Mouse (Mus musculus) B cell, adult 2 months (primary cell): ENCODE data around the gene Pmepa1.

Experiments
- DNase-seq, 2 experiments: peaks; one replicate each; pipeline ENCODE4 v3.0.0; 2022

The Pmepa1 gene

DNA sequence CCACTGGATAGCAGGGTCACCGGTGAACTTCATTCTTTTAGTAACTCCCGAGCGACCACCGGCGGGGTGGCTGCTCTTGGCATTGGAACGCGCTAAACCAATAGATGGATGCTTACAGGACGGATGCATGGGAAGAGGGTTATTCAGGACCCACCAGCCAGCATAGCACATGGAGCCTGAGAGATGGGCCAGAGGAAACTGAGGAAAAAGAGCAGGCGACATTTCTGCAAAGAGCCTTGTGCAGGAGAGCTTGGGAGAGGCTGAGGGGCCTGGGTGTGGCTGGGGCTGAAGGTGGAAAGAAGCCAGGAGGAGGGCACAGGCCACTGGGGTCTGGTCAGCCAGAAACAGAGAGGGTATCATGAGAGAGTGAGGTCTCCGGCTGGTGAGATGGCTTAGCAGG, 93.0 kb downstream of the Pmepa1 start:
- DNase-seq: no peak

DNA sequence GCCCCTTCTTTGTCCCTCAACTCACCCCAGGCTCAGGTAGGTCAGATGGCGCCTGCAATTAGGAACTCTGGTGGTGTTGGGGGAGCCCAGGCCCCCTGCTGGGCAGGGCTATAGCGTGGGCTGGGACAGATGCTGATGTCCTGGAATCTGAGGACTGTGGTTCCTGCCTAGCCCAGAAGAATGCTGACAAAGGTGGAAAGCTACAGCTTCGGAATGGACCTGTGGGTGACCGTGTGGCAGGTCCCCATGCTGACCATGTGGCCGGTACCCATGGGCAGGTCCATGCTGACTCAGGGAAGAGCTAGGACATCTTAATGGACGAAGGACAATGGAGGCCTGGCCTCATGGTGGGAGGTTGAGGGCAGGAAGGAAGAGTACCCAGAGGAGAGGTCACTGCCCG, 93.5 kb downstream of the Pmepa1 start:
- no peak for DNase-seq

DNA sequence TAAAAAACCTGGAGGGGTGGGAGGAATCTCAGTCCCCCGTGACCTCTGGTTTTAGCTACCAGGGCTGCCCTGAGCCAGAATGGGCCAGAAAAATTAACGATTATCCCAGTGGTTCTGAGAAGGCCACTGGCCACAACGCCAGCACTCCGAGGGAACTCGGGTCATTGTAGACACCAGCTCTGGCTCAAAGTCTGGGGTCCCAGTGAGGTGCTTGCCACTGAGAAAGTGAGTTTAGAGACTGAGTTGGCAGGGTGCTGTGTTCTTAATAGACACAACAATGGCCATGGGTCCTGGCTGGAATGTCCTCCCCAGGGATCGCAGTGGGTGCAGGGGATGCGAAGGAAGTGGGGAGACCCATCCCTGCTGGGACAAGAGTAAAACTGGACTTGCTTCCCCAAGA, 94.4 kb downstream of the Pmepa1 start:
- no peak for DNase-seq

DNA sequence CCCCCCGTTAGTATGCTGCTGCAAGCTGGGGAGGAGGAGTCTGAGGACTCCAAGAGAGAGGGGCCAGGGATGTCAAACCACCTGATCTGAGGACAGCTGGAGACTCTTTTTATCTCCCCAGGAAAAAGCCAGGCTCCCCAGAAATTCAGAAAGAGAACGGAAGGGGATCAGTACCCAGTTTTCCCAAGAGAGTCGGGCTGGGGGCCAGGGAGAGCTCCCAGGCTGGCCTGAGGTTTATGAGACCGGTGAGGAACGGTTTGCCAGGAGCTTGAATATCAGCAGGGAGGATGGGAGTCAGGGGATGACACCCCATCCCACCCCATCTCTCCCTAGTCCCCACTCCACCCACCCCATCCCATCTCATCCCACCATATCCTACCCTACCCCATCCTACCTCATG, 94.8 kb downstream of the Pmepa1 start:
- DNase-seq: no peak

DNA sequence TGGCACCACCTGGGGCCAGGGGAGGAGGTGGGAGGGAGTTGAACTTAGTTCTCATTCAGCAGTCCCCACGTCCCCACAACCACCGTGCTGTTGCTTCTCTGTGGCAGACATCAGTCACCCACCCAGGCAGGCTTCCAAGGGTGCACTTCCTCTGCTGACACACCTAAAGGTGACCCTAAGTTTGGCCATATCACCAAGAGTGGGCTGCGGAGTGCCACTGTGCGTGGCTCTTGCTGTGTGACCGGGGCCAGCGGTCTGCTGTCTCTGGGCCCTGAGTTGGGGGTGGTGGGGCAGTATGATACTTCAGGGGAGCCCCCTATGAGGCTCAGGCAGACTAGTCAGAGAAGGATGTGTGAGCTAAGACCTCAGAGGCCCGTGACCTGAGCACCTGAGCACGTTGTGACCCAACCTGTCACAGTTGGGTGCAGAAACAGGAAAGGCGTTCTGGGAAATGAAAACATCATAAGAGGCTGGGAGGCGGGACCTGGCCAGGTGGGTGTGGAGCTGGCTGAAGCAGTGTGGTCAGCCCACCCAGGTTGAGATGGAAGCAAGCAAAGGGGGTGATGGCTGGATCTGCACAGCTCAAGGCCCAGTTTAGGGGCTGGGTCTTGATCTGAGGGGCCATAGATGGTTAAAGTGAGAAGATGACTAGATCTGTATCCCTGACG, 95.5 kb downstream of the Pmepa1 start:
- DNase-seq: no peak

DNA sequence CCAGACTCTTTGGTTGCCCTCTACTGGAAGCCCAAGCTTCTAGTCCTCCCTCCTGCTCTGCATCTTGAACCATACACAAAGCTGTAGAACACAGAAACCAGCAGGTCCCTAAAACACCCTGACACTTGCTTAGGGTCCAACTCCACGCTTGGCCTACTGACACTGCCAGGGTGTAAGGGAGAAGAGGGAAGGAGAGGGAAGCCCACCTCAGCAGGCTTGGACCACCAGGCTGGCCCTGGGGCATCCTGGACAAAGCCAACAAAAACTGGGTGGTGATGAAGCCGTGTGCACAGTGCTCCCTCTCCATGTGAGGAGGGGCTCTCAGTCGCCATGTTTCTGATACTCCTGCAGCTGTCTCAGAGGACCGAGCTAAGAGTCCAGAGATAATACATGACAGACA, 96.3 kb downstream of the Pmepa1 start:
- DNase-seq: no peak

DNA sequence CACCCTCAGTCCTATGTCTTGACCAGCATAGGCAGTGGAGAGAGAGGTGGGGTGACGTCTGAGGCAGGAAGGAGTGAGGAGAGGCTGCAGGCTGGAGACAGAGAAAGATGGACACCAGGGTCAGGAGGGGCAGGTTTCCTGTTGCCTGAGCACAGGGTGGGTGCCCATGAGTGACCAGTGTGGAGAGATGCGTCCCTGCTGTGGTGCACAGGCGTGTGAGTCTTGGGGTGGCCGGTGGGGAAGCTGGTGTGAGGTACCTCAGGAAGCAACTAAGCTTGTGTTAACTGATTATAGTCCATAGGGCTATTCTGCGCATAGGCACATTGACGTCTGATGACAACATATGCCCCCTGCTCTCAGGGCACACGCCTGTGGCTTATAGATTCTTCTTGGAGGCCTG, 97.3 kb downstream of the Pmepa1 start:
- no peak for DNase-seq

DNA sequence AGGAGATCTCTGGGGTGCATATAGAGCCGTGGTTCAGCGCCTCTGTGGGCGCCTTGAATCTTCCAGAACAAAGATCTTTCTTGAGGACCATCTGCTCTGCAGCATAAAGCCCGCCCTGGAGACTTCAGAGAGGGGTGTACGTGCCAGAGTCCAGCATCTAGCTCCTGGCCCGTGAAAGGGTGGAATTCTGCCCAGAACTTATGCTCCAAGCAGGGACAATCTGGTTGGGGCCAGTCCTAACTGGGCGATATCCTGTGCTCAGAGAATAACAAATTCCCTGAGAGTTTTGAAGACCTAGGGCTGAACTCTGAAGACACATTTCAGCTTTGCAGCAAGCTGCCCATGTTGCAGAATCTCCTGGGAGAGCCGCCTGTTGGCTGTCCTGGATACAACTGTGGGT, 98.4 kb downstream of the Pmepa1 start:
- no peak for DNase-seq

DNA sequence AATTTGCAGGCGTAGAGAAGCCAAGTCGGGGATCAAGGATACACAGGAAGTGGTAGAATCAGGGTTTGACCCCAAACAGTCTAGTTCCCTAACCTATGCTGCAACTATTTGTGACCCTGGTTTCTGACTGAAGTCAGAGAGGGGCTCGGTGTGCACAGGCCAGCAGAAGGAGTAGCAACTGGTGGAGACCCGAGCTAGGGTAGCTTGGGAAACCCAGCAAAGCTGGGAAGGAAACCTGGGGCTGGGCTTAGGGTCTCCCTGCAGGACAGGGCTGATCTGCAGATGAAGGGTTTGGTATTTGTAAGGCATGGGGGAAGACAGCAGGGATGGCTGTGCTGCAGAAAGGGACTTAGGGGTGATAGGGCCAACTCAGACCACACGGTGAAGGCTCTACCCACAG, 98.9 kb downstream of the Pmepa1 start:
- DNase-seq: no peak

DNA sequence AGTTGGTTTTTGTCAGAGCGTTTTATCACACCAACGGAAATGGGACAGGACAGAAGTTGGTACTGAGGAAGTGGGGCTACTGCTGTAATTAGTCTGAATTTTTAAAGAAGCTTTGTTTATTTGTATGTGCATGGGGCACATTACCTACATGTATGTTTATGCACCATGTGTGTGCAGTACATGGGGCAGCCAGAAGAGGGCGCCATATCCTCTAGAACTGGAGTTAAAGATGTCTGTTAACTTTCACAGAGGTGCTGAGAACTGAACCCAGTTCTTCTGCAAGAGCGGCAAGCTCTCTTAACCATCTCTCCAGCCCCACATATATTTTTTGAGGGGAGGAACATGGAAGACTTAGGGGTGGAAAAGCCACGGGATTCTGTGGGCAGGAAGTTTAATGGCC, 100.6 kb downstream of the Pmepa1 start:
- DNase-seq: peak in 1 of 2 experiments; percentile 6

DNA sequence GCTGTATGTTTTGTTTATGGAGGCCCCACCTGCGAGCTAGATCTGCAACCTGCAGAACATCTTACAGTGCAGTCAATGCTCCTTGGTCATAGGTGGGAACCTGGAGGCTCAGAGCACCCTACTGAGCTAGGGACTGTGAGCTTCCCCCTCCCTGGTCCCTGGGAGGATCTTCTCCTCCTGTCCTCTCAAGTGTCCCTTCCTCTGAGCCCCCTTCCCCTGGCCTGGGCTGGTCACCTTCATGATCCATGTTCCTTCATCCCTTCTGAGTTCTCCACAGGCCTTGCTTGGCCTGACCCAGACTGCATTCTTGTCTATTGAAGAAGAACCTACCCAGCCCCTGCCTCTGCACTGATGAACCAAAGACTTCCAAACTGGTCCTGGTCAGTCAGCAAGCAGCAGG, 101.8 kb downstream of the Pmepa1 start:
- DNase-seq: no peak
